Mouse (Mus musculus): ENCODE data around the gene Pknox1.
"Not testable (repeated sequence)": the region's sequence is repeated elsewhere in the genome, so short reads cannot be mapped to it uniquely, and the experiment has no call there.

Gene Pknox1

GRCm38 (mm10) chr17:31595077-31595476, 30.5 kb downstream of the Pknox1 start:
- DNase-seq (ENCODE audit: low read depth, low spot score), result no peak

- no peak for DNase-seq (ENCODE audit: low read depth, low spot score)
Observed at GRCm38 (mm10) chr17:31597957-31598356, 33.4 kb downstream of the Pknox1 start.

GRCm38 (mm10) chr17:31598593-31598992, 34.1 kb downstream of the Pknox1 start:
- no peak for DNase-seq (ENCODE audit: low read depth, low spot score)

DNA sequence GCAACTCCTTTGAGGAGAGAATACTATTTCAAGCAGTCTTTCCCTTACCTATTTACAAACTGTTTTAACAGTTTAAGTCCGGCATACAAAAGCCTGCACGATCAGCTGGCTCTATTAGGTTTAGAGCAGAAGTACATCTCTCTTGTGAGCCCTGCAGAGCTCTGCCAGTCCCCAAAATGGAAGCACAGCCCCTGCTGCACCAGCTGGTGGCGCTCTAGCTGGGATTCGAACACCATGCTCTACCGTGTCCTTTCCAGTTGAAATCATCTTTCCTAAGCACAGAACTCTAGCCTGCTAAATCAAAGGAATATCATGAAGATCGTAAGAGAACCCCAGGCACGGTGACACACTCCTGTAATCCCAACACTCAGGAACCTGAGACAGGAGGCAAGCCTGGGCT, 41.9 kb downstream of the Pknox1 start:
- no peak for DNase-seq (ENCODE audit: low read depth, low spot score)

- no peak for DNase-seq (ENCODE audit: low read depth, low spot score)
Observed at GRCm38 (mm10) chr17:31607256-31607951, 42.9 kb downstream of the Pknox1 start.

GRCm38 (mm10) chr17:31609173-31609572, 44.6 kb downstream of the Pknox1 start:
- not testable (repeated sequence) for DNase-seq (ENCODE audit: low read depth, low spot score)

GRCm38 (mm10) chr17:31609895-31610294, 45.4 kb downstream of the Pknox1 start:
- no peak for DNase-seq (ENCODE audit: low read depth, low spot score)

DNA sequence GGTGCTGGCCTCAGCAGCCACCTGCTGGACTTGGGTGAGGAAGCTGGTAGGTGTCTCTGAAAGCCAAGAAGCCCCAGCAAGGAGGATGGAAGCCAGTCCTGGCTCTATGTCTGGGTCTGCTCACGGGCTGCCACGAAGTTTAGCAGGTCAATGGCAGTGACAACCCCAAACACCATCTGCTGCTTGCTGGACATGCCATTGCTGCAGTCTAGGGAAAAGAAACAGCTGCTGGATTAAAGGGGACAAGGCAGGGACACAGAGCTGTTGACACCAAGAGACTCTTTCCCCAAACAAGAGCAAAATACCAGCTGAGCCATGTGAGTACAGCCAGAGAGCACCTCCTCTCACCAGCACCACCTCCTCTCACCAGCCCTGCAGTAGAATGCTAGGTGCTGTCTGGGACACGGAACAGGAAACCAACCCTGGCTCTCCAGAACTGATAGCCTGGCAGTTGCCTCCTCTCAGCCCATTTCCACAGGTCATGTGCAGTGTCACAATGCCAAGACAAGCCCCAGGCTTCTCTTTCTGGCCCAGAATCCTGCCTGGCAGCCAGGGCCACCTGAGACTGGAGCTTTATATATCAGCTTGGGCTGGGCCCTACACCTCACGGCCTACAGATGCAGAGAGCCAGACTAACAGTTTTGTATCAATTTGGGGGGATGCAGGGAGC, 48.7 kb downstream of the Pknox1 start:
- DNase-seq (ENCODE audit: low read depth, low spot score), result no peak

- no peak for DNase-seq (ENCODE audit: low read depth, low spot score)
Observed at GRCm38 (mm10) chr17:31623101-31623500, 58.6 kb downstream of the Pknox1 start.

GRCm38 (mm10) chr17:31627961-31628360, 63.4 kb downstream of the Pknox1 start:
- no peak for DNase-seq (ENCODE audit: low read depth, low spot score)

DNA sequence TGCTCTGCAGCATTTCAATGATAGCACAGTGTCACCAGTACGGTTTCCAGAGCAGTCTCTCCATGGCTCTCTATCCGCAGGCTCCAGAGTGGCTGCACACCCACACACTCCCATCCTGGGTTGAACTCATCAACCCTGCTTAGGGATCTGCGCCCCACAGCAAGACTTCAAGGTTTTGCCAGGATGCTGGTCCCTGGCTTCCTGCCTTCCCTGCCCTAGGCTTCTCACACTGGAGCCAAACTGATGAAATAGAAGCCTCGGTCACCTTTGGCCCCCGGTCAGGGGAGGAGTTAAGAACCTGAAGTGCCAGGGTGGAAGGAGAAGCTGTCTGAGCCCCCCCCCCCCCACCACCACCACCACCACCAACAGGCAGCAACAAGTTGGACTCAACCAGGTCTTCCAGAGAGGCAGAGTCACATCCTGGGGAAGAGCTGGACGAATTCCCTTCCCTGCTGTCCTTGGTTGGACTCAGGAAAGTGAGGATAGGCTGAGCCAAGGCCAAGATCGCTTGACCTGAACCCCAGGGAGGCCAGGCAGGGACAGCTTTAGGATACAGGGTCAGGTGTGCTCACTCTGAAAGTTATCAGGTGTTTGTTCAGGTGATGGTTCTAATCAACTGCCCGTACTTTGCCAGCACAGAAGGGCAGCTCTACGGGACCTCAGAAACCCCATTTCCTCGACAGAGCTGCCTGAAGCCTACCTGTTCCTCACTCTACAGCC, 66.7 kb downstream of the Pknox1 start:
- no peak for DNase-seq (ENCODE audit: low read depth, low spot score)

GRCm38 (mm10) chr17:31633007-31633406, 68.5 kb downstream of the Pknox1 start:
- no peak for DNase-seq (ENCODE audit: low read depth, low spot score)

DNA sequence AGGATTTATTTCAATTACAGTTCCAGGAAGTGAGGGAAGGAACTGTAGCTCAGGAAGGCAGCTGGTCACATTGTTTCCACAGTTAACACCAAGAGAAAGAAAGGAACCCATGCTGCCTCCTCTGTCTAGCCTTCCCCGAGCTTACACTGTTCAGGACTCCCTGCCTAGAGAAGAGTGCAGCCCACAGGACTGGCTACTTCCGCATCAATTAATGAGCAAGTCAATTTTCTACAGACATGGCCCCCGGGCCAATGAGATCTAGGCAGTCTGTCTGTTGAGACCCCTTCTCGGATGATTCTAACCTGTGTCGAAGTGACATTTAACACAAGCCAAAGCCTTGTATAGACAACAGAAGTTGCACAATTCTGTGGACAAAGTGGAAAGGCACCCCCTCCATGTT, 70.4 kb downstream of the Pknox1 start:
- DNase-seq (ENCODE audit: low read depth, low spot score), result no peak

DNA sequence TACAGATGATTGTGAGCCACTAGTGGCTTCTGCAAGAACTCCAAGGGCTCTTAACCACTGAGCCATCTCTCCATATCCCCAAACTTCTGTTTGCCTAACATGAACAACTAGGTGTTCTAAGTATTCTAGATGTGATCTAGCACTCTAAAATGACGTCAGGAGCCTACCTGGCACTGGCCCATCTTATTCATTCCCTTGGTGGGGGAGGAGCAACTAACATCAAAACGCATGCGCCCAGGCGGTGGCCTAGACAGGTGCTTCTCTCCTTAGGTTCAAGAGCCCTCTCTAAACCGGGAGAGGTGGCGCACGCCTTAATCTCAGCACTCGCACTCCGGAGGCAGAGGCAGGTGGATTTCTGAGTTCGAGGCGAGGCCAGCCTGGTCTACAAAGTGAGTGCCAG, 71.2 kb downstream of the Pknox1 start:
- DNase-seq (ENCODE audit: low read depth, low spot score), result no peak

- no peak for DNase-seq (ENCODE audit: low read depth, low spot score)
Observed at GRCm38 (mm10) chr17:31636277-31636941, 71.9 kb downstream of the Pknox1 start.

DNA sequence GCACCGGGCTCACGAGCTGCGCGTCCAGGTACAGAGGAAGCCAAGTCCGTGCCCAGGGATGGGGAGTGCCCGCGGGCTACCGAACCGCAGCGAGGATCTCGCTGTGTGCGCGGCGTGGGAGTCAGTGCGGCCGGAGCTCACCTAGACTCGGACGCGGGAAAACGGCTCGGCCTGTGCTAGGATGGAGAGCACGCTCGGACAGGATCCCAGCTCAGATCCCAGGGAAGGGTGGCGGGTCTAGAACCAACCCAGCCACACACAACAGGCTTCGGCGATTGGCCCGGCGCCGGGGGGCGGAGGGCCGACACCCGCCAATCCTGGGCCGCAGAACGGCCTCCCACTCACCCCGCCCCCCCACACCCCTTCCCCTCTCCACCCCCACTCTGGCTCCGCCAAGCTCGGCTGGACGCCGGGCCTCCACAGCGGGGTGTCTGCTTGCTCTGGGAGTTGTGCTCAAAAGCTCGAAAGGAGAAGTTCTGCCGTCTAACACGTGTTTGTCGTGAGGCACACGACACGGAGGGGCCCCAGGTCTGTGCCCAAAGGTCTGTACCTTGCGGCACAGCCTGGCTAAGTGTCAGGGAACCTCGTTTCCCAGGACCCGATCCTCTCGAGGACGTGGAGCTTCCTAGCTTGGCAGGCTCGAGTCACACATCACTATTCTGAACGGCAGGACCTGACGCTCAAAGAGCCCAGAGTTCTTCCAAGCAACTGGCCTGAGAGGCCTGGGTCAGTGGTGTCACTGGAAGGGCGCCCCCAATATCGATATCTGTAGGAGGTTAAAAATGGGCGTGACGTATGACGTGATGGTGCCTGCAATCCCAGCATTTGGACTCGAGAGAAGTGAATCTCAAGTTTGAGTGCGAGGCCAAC, 72.6 kb downstream of the Pknox1 start, which contains the start of gene Cbs:
TSS of gene Cbs (minus strand) at position 297 of the 870 bp plus-strand sequence.
- peak; percentile 32 for DNase-seq (ENCODE audit: low read depth, low spot score)

GRCm38 (mm10) chr17:31637866-31638570, 73.5 kb downstream of the Pknox1 start:
- no peak for DNase-seq (ENCODE audit: low read depth, low spot score)

DNA sequence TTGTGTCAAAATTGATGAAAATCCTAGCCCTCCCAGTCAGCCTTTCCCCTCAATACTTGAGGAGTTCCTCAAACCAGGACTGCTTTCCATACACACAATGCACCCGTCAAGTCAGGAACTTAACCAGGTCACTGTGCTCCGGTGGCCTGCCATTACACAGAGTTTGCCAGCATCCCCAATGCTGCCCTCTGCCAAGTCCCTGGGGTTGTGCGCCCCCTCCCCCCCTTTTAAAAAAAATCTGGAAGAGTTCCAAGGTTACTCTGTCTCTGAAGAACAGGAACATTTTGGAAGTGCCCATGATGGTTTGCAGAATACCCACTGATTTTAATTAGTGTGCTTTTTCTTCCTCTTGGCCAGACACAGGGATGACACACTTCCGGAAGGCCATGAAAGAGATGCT, 75.1 kb downstream of the Pknox1 start:
- no peak for DNase-seq (ENCODE audit: low read depth, low spot score)

- no peak for DNase-seq (ENCODE audit: low read depth, low spot score)
Observed at GRCm38 (mm10) chr17:31642331-31642730, 77.8 kb downstream of the Pknox1 start.

DNA sequence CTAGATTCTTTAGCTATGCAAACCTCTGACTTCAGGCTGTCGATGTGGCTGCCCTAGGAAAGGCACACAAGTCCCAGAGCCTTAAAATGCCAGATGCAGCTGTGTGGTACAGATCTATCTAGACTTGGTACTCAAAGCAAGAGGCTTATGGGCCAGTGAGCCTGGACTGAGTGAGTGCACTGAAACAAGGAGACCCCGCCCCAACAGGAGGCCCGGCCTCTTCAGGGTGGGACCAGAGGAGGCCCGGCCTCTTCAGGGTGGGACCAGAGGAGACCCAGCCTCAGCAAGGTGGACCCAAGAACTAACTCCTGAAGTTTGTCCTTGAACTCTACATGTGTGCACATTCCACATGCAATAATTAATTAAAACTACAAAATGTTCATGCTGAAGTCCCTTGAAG, 78.4 kb downstream of the Pknox1 start:
- no peak for DNase-seq (ENCODE audit: low read depth, low spot score)

Data from embryo, embryonic 11.5 days (tissue).